Comparison of ENCODE assay signal across 9 mouse cellular contexts in the genomic region with DNA sequence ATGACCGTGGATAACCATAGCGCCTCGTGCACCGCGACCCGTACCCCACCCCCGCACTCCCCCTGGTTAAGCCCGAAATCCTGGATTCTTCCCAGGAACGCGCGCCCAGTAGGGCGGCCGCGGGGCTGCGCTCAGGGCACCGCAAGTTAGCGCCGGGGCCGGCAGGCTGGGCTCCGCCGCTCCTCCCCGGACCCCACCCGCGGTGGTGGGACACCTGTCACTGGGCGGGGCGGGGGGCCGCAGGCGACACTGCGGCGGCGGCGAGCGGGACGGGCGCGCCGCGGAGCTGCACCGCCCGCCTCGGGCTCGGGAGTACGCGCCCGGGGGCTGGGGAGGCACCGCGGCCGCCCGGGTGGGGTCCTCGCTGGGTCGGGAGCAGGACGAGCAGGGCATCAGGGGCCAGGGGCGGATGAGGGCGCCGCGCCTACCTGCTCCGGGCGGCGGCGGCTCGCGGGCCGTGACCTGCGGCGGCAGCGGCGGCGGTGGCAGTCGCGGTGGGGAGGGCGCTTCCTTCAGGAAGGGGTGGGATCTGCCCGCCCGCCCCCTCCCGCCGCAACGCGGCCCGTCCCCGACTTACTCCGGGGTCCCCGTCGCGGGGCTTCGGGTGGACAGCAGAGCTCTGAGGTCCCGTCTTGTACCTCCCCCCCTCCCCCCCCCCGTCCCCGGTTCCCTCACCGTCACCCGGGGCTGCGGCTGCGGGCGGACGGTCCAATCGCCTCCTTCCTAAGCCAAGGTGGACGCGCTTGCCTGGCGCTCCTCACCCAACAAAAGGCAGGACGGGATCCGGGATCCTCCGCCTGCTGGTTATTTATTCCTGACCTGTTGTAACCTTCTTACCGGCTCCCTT. TPM values are rescaled to one million over a fixed set of nuclear protein-coding genes. Genes with fewer than 3 reads are reported as not detected.
A peak's percentile ranks its signal among the peaks of the same experiment; 100 is the strongest.
DNase-seq lines count a peak whose midpoint lies in the region; ATAC-seq lines count a peak whose summit lies in the region.
"Had no signal": no experiment of that assay in that cellular context is flagged by ENCODE, and none has a peak within 500 bp of the region (broad histone marks: within the 10 kb centered on the region; RNA-seq: fewer than 3 reads in every experiment).

No protein-coding gene starts in this region.

- WGBS in liver, embryonic 13.5 days (ENCODE audit: insufficient replicate concordance), result 2% methylated on average over 68 of the region's 101 CpGs
- WGBS in neural tube, embryonic 11.5 days, result under 1% methylated on average over 59 of the region's 101 CpGs

- H3K4me2 ChIP-seq in liver, embryonic 13.5 days, result peak overlapping the region; percentile 70
- H3K4me2 ChIP-seq in neural tube, embryonic 11.5 days (ENCODE audit: low read depth), result peak overlapping the region; percentile 100

- peak; percentile 7 for DNase-seq in ovary, postnatal 14 days (ENCODE audit: low spot score)
- no peak for DNase-seq in ovary, adult 18-20 months (ENCODE audit: low spot score)
- DNase-seq in cerebellum, postnatal 25 days, result peak; percentile 80 to 87
- peak; percentile 7 for DNase-seq in heart, adult 8-10 months (ENCODE audit: low spot score)
- DNase-seq in kidney, adult 8-10 months, result peak; percentile 33
- DNase-seq in liver, embryonic 13.5 days, result no peak
- DNase-seq in neural tube, embryonic 11.5 days (ENCODE audit: low spot score), result peak; percentile 53
- peak; percentile 64 for DNase-seq in yolk sac, embryonic 10.5 days (ENCODE audit: low spot score)

- H3K4me3 ChIP-seq in liver, embryonic 13.5 days (replicated peaks), result peak overlapping the region; percentile 60
- peak overlapping the region; percentile 87 for H3K4me3 ChIP-seq in neural tube, embryonic 11.5 days (ENCODE audit: low read depth, low read length)

- no peaks in the 10 kb centered on the region for H3K36me3 ChIP-seq in liver, embryonic 13.5 days
- no peaks in the 10 kb centered on the region for H3K36me3 ChIP-seq in neural tube, embryonic 11.5 days (ENCODE audit: control insufficient read depth, insufficient read depth, low read length)
- H3K36me3 ChIP-seq: G1E had no signal

- 0 out of 2 replicates have a peak, but pooled peaks have one; percentile 12 for ATAC-seq in liver, embryonic 13.5 days (ENCODE audit: low read depth)
- ATAC-seq in neural tube, embryonic 11.5 days (ENCODE audit: insufficient read depth, low FRiP score, low TSS enrichment), result peak; percentile 71

- H3K27ac ChIP-seq in liver, embryonic 13.5 days, result no peak overlapping the region
- H3K27ac ChIP-seq in neural tube, embryonic 11.5 days (ENCODE audit: low read depth, low read length), result no peak overlapping the region

- no peaks in the 10 kb centered on the region for H3K9me3 ChIP-seq in liver, embryonic 13.5 days (replicated peaks)
- no peaks in the 10 kb centered on the region for H3K9me3 ChIP-seq in neural tube, embryonic 11.5 days (ENCODE audit: control insufficient read depth, low read length)

- H3K27me3 ChIP-seq in liver, embryonic 13.5 days, result peaks cover 52% of the 10 kb centered on the region
- peaks cover 6% of the 10 kb centered on the region; the same call in 1 of the 2 replicates for H3K27me3 ChIP-seq in neural tube, embryonic 11.5 days (ENCODE audit: control insufficient read depth, insufficient read depth, low read length)

- H3K4me1 ChIP-seq in liver, embryonic 13.5 days (replicated peaks), result no peaks in the 10 kb centered on the region
- 0 out of 2 replicates have a peak, but pooled peaks cover 2% of the 10 kb centered on the region for H3K4me1 ChIP-seq in neural tube, embryonic 11.5 days (ENCODE audit: control insufficient read depth, insufficient read depth, low read length)

- peak overlapping the region; percentile 52 for H3K9ac ChIP-seq in liver, embryonic 13.5 days
- H3K9ac ChIP-seq in neural tube, embryonic 11.5 days (ENCODE audit: low read length), result peak overlapping the region; percentile 82

RNA-seq across cellular contexts. Expression of gene Tmem150c, which starts 0.6 kb away (rescaled TPM):
- total RNA-seq in heart, adult 8-10 months (2022), result 10 to 100 TPM in 2 of 4 experiments, 1 to 10 TPM in 2; 7.6 to 18.7 (median 11.6) TPM
- 0.83 and 1.7 TPM in 2 replicates for polyA plus RNA-seq in liver, embryonic 13.5 days (2015; fragmentation: Nextera tagmentation; extraction: Ambion mirVana)
- polyA plus RNA-seq in neural tube, embryonic 11.5 days (2014; fragmentation: Nextera tagmentation; extraction: Ambion mirVana), result 3.4 and 4.5 TPM in 2 replicates
- polyA plus RNA-seq: G1E had no signal

Comparison
In these comparisons a context has a peak if more than half of its experiments do, and no peak if none do; other contexts are left out.
1. DNase-seq: peak in ovary, postnatal 14 days (single experiment), cerebellum, postnatal 25 days (2 of 2), heart, adult 8-10 months (single experiment), kidney, adult 8-10 months (2 of 2), neural tube, embryonic 11.5 days (single experiment) and yolk sac, embryonic 10.5 days (single experiment); none in ovary, adult 18-20 months (single experiment) and liver, embryonic 13.5 days (single experiment).